Mouse (Mus musculus): ENCODE data around the gene Zfp523. TPM values are rescaled to one million over a fixed set of nuclear protein-coding genes. Genes with fewer than 3 reads are reported as not detected.

Gene Zfp523
- total RNA-seq (2012; rRNA removed) (21.4 and 29.5 TPM in 2 replicates), polyA plus RNA-seq (2012; ENCODE audit: insufficient read depth in 1 of 2, insufficient read length in 2 of 2, low read depth in 1 of 2, low replicate concordance in 2 of 2, missing spikeins in 1 of 2) (10 to 100 TPM in 1 of 2 experiments, not detected in 1; 53.0 TPM)

- Histone ChIP-seq H3K4me1 (ENCODE audit: control insufficient read depth in 1 of 2, insufficient read depth in 2 of 2, low read length in 2 of 2) (peaks cover 3 to 9% of the 10 kb centered on the region in 2 experiments; a peak in 3 of 4 replicates), H3K9me3 (replicated peaks; ENCODE audit: insufficient read depth, low read length) (no peaks in the 10 kb centered on the region), H3K9ac (ENCODE audit: control insufficient read depth, low read depth, low read length, poor library complexity, severe bottlenecking) (peak within 1 kb of the TSS; percentile 97), H3K36me3 (ENCODE audit: control insufficient read depth in 1 of 2, insufficient read depth in 2 of 2, low read length in 2 of 2) (peaks cover 0 to 4% of the 10 kb centered on the region in 2 experiments; a peak in 2 of 4 replicates), H3K79me2 (ENCODE audit: control insufficient read depth, insufficient read depth, low read length, poor library complexity) (peaks cover 5% of the 10 kb centered on the region; the same call in 1 of the 2 replicates), H3K4me3 (ENCODE audit: control insufficient read depth in 1 of 2, insufficient read depth in 1 of 2, low read depth in 2 of 2, low read length in 2 of 2) (peak within 1 kb of the TSS; percentile 75 to 82), H3K27ac (ENCODE audit: control insufficient read depth, low read depth, low read length) (peak within 1 kb of the TSS; percentile 57), H3K27me3 (ENCODE audit: control insufficient read depth in 1 of 2, insufficient read depth in 2 of 2, low read length in 2 of 2) (no peaks in the 10 kb centered on the region)
- DNase-seq (ENCODE audit: low read depth, low spot score), result peak; percentile 87
- TF ChIP-seq MAZ (IDR thresholded peaks at IDR 0.05; ENCODE audit: low read depth, low read length) (peak; percentile 82; the same call in 1 of the 2 replicates), MXI1 (IDR thresholded peaks at IDR 0.05; ENCODE audit: low read depth, low read length) (peak; percentile 63; the same call in 1 of the 2 replicates), HCFC1 (IDR thresholded peaks at IDR 0.05; ENCODE audit: low read depth, low read length) (peak; percentile 71), UBTF (IDR thresholded peaks at IDR 0.05; ENCODE audit: borderline replicate concordance, insufficient read depth, low read depth, low read length) (0 out of 2 replicates have a peak, but pooled peaks have one; percentile 38), MYC (IDR thresholded peaks at IDR 0.05; ENCODE audit: low read depth, low read length) (no peak; the same call in 1 of the 2 replicates), TAL1 (IDR thresholded peaks at IDR 0.05; ENCODE audit: low read length) (no peak), MAX (IDR thresholded peaks at IDR 0.05; ENCODE audit: low read length) (peak; percentile 56; the same call in 1 of the 2 replicates), POLR2AphosphoS5 (IDR thresholded peaks at IDR 0.05; ENCODE audit: borderline replicate concordance, low read depth, low read length) (no peak), NELFE (IDR thresholded peaks at IDR 0.05; ENCODE audit: low read depth, low read length) (peak; percentile 65), ELF1 (IDR thresholded peaks at IDR 0.05; ENCODE audit: low read depth, low read length) (peak; percentile 66), ZNF384 (IDR thresholded peaks at IDR 0.05; ENCODE audit: low read depth, low read length) (peak; percentile 50), E2F4 (IDR thresholded peaks at IDR 0.05; ENCODE audit: borderline replicate concordance, low read depth, low read length) (no peak), TCF12 (IDR thresholded peaks at IDR 0.05; ENCODE audit: low read depth, low read length) (0 out of 2 replicates have a peak, but pooled peaks have one; percentile 25), CHD1 (IDR thresholded peaks at IDR 0.05; ENCODE audit: low read depth, low read length) (no peak), POLR2AphosphoS2 (IDR thresholded peaks at IDR 0.05; ENCODE audit: low read length) (no peak), POLR2A (IDR thresholded peaks at IDR 0.05; ENCODE audit: control insufficient read depth in 1 of 2, insufficient read depth in 1 of 2, low read depth in 1 of 2, low read length in 2 of 2, poor library complexity in 1 of 2) (peak; percentile 70 to 78; a peak in 2 of 4 replicates), NRF1 (IDR thresholded peaks at IDR 0.05; ENCODE audit: insufficient read depth, low read depth, low read length, poor library complexity, severe bottlenecking) (peak; percentile 58; the same call in 1 of the 2 replicates), ZMIZ1 (IDR thresholded peaks at IDR 0.05; ENCODE audit: low read depth, low read length) (no peak; the same call in 1 of the 2 replicates), SIN3A (IDR thresholded peaks at IDR 0.05; ENCODE audit: low read length) (peak; percentile 84)
These were observed at the start of gene Zfp523 for GRCm38 (mm10) chr17:28176775-28177539. Zfp523 (plus strand) TSS chr17:28177129.
